Mouse (Mus musculus): ENCODE measurements around the gene Rpl13a.
"Not testable (repeated sequence)": the region's sequence is repeated elsewhere in the genome, so short reads cannot be mapped to it uniquely, and the experiment has no call there.

Gene Rpl13a

GRCm38 (mm10) chr7:45121966-45122365 is 6.6 kb downstream of the Rpl13a start:
- no peaks in the 10 kb centered on the region for H3K9me3 ChIP-seq (ENCODE audit: low read length)
- no peaks in the 10 kb centered on the region for H3K27me3 ChIP-seq (ENCODE audit: insufficient read depth, low read length)
- TF ChIP-seq POU5F1 (IDR thresholded peaks at IDR 0.05; ENCODE audit: borderline replicate concordance, low read length) (no peak), NANOG (IDR thresholded peaks at IDR 0.05; ENCODE audit: borderline replicate concordance, low read length) (no peak), CTCF (conservative IDR thresholded peaks at IDR 0.05; ENCODE audit: low read length) (no peak)
- H3K4me3 ChIP-seq (replicated peaks; ENCODE audit: low read length), result peak overlapping the region; percentile 98
- peaks cover 56% of the 10 kb centered on the region for H3K4me1 ChIP-seq (replicated peaks; ENCODE audit: low read depth, low read length)
- peaks cover 78% of the 10 kb centered on the region for H3K36me3 ChIP-seq (ENCODE audit: insufficient read depth, low read length)

DNA sequence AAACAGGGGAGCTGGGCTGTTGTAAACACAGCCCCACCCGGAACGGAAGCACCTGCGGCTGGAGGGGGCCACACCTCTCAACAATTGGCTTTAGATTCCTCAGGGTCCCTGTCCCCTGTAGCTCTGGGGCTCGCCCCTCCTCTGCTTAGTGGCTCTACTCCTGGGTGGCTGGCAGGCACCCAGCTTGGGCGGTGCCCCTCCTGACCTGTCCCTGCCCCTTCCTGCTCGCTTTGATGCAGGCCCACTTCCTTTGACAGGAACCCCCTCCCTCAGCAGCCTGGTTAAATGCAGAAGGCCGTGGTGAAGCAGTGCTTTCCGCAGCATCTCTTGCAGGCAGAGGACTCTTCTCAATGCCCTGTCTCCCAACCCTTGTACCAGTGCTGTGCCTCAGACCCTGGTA is 7.2 kb downstream of the Rpl13a start:
- Histone ChIP-seq H3K27me3 (ENCODE audit: insufficient read depth, low read length) (no peaks in the 10 kb centered on the region), H3K9me3 (ENCODE audit: low read length) (no peaks in the 10 kb centered on the region), H3K36me3 (ENCODE audit: insufficient read depth, low read length) (peaks cover 73% of the 10 kb centered on the region), H3K4me1 (replicated peaks; ENCODE audit: low read depth, low read length) (peaks cover 56% of the 10 kb centered on the region), H3K4me3 (replicated peaks; ENCODE audit: low read length) (peak overlapping the region; percentile 98)
- TF ChIP-seq NANOG (IDR thresholded peaks at IDR 0.05; ENCODE audit: borderline replicate concordance, low read length) (no peak), CTCF (conservative IDR thresholded peaks at IDR 0.05; ENCODE audit: low read length) (no peak), POU5F1 (IDR thresholded peaks at IDR 0.05; ENCODE audit: borderline replicate concordance, low read length) (no peak)

DNA sequence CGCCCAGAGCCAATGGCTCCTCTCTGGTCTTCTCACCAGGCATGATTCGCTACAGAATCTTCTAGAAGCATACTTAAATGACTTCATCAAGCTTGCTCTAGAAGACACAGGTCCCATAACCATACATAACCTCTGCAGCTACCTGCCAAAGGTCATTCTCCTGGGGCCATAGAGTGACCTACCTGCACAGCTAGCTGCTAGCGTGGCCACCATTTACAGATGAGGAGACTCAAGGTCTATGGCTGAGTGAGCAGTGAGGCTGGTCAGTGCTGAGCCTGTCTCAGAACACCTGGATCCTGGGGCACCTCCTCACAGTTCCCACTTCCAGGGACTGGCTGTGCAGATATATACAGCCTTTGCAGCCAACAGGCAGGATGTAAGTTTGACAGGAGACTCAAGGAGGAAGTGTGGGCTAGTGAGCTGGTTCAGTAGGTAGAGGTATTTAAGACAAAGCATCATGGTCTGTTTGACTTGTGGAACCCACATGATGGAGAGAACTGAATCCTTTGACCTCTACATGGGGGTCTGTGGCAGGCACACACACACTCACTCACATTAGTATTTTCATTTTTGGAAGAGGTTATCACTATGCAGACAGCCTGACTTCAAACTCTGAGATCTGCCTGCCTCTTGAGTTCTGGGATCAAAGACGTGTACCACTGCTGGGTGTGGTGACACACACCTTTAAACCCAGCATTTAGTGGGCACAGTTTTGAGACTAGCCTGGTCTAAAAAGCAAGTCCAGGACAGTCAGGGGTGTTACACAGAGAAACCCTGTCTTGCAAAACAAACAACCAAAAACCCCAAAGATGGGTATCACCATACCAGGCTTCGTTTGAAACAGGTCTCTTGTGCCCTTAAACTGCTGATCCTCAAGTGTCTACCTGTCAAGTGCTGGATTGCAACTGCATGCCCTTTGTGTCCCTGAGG is 8.5 kb downstream of the Rpl13a start:
- Histone ChIP-seq H3K4me3 (replicated peaks; ENCODE audit: low read length) (no peak overlapping the region; the same call in 1 of the 2 replicates), H3K27me3 (ENCODE audit: insufficient read depth, low read length) (no peaks in the 10 kb centered on the region), H3K36me3 (ENCODE audit: insufficient read depth, low read length) (peaks cover 62% of the 10 kb centered on the region), H3K4me1 (replicated peaks; ENCODE audit: low read depth, low read length) (peaks cover 65% of the 10 kb centered on the region), H3K9me3 (ENCODE audit: low read length) (no peaks in the 10 kb centered on the region)
- TF ChIP-seq NANOG (IDR thresholded peaks at IDR 0.05; ENCODE audit: borderline replicate concordance, low read length), result no peak
- TF ChIP-seq POU5F1 (IDR thresholded peaks at IDR 0.05; ENCODE audit: borderline replicate concordance, low read length), result no peak
- no peak for TF ChIP-seq CTCF (conservative IDR thresholded peaks at IDR 0.05; ENCODE audit: low read length)

DNA sequence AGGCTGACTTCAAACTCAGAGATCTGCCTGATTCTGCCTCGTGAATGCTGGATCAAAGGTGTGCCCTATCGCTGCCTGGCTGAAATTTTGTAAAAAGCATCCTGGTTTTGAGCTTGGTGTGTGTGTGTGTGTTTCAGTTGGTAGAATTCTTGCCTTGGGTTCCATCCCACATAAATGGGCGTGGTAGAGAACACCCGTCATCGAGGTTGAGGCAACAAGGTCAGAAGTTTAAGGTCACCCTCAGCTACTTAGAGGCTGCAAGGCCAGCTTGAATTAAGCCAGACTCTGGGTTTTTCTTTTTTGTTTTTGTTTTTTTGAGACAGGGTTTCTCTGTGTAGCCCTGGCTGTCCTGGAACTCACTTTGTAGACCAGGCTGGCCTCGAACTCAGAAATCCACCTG is 10.2 kb downstream of the Rpl13a start:
- Histone ChIP-seq H3K9me3 (ENCODE audit: low read length) (no peaks in the 10 kb centered on the region), H3K4me1 (replicated peaks; ENCODE audit: low read depth, low read length) (peaks cover 80% of the 10 kb centered on the region), H3K4me3 (replicated peaks; ENCODE audit: low read length) (no peak overlapping the region), H3K27me3 (ENCODE audit: insufficient read depth, low read length) (no peaks in the 10 kb centered on the region), H3K36me3 (ENCODE audit: insufficient read depth, low read length) (peaks cover 58% of the 10 kb centered on the region)
- no peak for TF ChIP-seq NANOG (IDR thresholded peaks at IDR 0.05; ENCODE audit: borderline replicate concordance, low read length)

DNA sequence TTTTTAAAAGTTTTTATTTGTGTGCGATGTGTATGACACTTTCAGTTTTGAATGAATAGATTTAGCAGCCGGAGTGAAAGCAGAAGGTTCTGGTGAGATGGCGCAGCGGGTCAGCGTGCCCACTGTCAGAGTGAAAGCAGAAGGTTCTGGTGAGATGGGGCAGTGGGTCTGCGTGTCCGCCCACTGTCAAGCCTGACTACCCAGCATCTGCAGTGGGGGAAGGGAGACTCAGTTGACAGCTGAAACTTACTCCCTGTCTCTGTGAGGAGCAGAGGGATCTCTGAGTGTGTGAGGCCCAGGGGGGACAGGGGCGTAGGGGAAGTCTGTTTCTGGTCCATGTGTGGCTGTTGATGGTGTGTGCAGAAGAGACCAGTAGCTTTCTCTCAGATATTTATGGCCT is 11.0 kb downstream of the Rpl13a start:
- peaks cover 51% of the 10 kb centered on the region for H3K36me3 ChIP-seq (ENCODE audit: insufficient read depth, low read length)
- H3K4me3 ChIP-seq (replicated peaks; ENCODE audit: low read length), result no peak overlapping the region
- peaks cover 86% of the 10 kb centered on the region for H3K4me1 ChIP-seq (replicated peaks; ENCODE audit: low read depth, low read length)
- no peaks in the 10 kb centered on the region for H3K9me3 ChIP-seq (ENCODE audit: low read length)
- TF ChIP-seq CTCF (conservative IDR thresholded peaks at IDR 0.05; ENCODE audit: low read length) (no peak), NANOG (IDR thresholded peaks at IDR 0.05; ENCODE audit: borderline replicate concordance, low read length) (no peak), POU5F1 (IDR thresholded peaks at IDR 0.05; ENCODE audit: borderline replicate concordance, low read length) (no peak)
- H3K27me3 ChIP-seq (ENCODE audit: insufficient read depth, low read length), result no peaks in the 10 kb centered on the region

DNA sequence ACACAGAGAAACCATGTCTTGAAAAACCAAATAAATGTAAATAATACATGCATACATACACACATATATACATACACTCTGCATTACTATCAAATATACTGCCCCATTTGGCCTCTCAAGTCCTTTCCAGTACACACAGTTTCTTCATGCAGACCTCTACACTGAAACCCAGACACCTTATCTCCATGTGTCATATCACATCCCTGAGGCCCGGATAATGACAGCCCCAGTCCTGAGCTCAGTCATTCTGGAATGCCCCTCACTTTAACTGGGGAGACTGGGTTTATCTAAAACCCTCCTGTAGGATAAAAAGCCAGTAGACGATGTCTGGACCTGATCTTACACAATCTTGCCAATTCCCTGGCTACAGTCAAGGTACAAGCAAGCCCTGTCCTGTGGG is 15.1 kb downstream of the Rpl13a start:
- peaks cover 13% of the 10 kb centered on the region for H3K36me3 ChIP-seq (ENCODE audit: insufficient read depth, low read length)
- H3K4me3 ChIP-seq (replicated peaks; ENCODE audit: low read length), result no peak overlapping the region
- peaks cover 83% of the 10 kb centered on the region for H3K4me1 ChIP-seq (replicated peaks; ENCODE audit: low read depth, low read length)
- TF ChIP-seq POU5F1 (IDR thresholded peaks at IDR 0.05; ENCODE audit: borderline replicate concordance, low read length) (no peak), CTCF (conservative IDR thresholded peaks at IDR 0.05; ENCODE audit: low read length) (no peak), NANOG (IDR thresholded peaks at IDR 0.05; ENCODE audit: borderline replicate concordance, low read length) (no peak)
- H3K9me3 ChIP-seq (ENCODE audit: low read length), result no peaks in the 10 kb centered on the region
- H3K27me3 ChIP-seq (ENCODE audit: insufficient read depth, low read length), result no peaks in the 10 kb centered on the region

DNA sequence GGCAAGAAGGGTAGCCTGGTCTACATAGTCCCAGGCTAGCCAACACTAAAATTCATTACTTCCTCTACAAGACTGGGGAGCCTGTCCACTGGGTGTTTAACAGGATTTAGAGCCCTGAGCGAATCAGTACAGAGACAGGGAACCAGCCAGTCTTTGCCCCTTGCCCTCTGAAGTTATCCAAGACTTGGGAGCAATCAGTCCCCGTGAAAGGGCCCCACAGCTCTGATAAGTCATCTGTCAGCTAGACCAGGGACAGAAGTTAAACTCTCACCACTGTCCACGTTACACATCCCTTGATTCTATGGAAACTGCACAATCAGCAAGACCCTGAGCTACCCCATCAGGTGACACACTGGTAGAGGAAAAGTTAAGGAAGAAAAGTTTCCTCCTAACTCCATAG is 16.0 kb downstream of the Rpl13a start:
- peaks cover 75% of the 10 kb centered on the region for H3K4me1 ChIP-seq (replicated peaks; ENCODE audit: low read depth, low read length)
- no peaks in the 10 kb centered on the region for H3K27me3 ChIP-seq (ENCODE audit: insufficient read depth, low read length)
- H3K36me3 ChIP-seq (ENCODE audit: insufficient read depth, low read length), result peaks cover 4% of the 10 kb centered on the region
- no peaks in the 10 kb centered on the region for H3K9me3 ChIP-seq (ENCODE audit: low read length)
- H3K4me3 ChIP-seq (replicated peaks; ENCODE audit: low read length), result no peak overlapping the region
- TF ChIP-seq NANOG (IDR thresholded peaks at IDR 0.05; ENCODE audit: borderline replicate concordance, low read length), result no peak
- TF ChIP-seq CTCF (conservative IDR thresholded peaks at IDR 0.05; ENCODE audit: low read length), result no peak
- TF ChIP-seq POU5F1 (IDR thresholded peaks at IDR 0.05; ENCODE audit: borderline replicate concordance, low read length), result no peak

GRCm38 (mm10) chr7:45111940-45112339 is 16.6 kb downstream of the Rpl13a start:
- no peak for TF ChIP-seq NANOG (IDR thresholded peaks at IDR 0.05; ENCODE audit: borderline replicate concordance, low read length)
- no peak for TF ChIP-seq CTCF (conservative IDR thresholded peaks at IDR 0.05; ENCODE audit: low read length)
- TF ChIP-seq POU5F1 (IDR thresholded peaks at IDR 0.05; ENCODE audit: borderline replicate concordance, low read length), result no peak
- Histone ChIP-seq H3K27me3 (ENCODE audit: insufficient read depth, low read length) (no peaks in the 10 kb centered on the region), H3K36me3 (ENCODE audit: insufficient read depth, low read length) (no peaks in the 10 kb centered on the region), H3K4me3 (replicated peaks; ENCODE audit: low read length) (peak overlapping the region; percentile 24; the same call in 1 of the 2 replicates), H3K4me1 (replicated peaks; ENCODE audit: low read depth, low read length) (peaks cover 76% of the 10 kb centered on the region), H3K9me3 (ENCODE audit: low read length) (no peaks in the 10 kb centered on the region)

DNA sequence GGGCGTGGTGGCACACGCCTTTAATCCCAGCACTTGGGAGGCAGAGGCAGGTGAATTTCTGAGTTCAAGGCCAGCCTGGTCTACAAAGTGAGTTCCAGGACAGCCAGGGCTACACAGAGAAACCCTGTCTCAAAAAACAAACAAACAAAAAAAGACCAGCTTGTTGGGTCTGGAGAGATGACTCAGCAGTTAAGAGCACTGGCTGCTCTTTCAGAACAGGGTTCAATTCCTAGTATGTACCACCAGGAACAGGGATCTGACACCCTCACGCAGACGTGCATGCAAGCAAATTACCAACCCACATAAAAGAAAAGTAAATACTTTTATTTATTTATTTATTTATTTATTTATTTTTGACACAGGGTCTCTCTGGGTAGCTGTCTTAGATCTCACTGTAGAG is 18.5 kb downstream of the Rpl13a start:
- not testable (repeated sequence) for H3K27me3 ChIP-seq (ENCODE audit: insufficient read depth, low read length); H3K36me3 ChIP-seq (ENCODE audit: insufficient read depth, low read length); H3K4me3 ChIP-seq (replicated peaks; ENCODE audit: low read length); H3K9me3 ChIP-seq (ENCODE audit: low read length)
- H3K4me1 ChIP-seq (replicated peaks; ENCODE audit: low read depth, low read length), result peaks cover 84% of the 10 kb centered on the region
